Mouse (Mus musculus) lung, embryonic 14.5 days (tissue): ENCODE results near the gene Nup188. TPM values are rescaled to one million over a fixed set of nuclear protein-coding genes. Genes with fewer than 3 reads are reported as not detected.

Experiments used
- ATAC-seq: fragments of 200-750 bp; cut with Nextera tagmentation; 2 replicates; pipeline ENCODE4 v1.8.0; 2017; ENCODE audit warnings: mild to moderate bottlenecking, moderate TSS enrichment, moderate library complexity; ENCODE audit not compliant: insufficient read depth
- DNase-seq: peaks from one replicate; pipeline ENCODE4 v3.0.0-alpha.2; 2015
- H3K27ac ChIP-seq: fragments of 300-500 bp; sonication (generic); 2 replicates; pipeline ENCODE4 v1.5.1; 2014; ENCODE audit warnings: low read depth, mild to moderate bottlenecking, moderate library complexity
- H3K27me3 ChIP-seq: fragments of 300-500 bp; sonication (generic); 2 replicates; pipeline ENCODE4 v1.6.1; 2014; ENCODE audit warnings: low read length, control low read depth; ENCODE audit not compliant: insufficient read depth
- H3K36me3 ChIP-seq: fragments of 300-500 bp; sonication (generic); 2 replicates; pipeline ENCODE4 v1.6.1; 2014; ENCODE audit warnings: control low read depth; ENCODE audit not compliant: insufficient read depth
- H3K4me1 ChIP-seq: fragments of 300-500 bp; sonication (generic); 2 replicates; pipeline ENCODE4 v1.6.1; 2014; ENCODE audit warnings: antibody characterized with exemption, control low read depth; ENCODE audit not compliant: insufficient read depth
- H3K4me2 ChIP-seq: fragments of 300-500 bp; sonication (generic); 2 replicates; pipeline ENCODE4 v1.6.1; 2014; ENCODE audit warnings: mild to moderate bottlenecking
- H3K4me3 ChIP-seq: fragments of 300-500 bp; sonication (generic); 2 replicates; pipeline ENCODE4 v1.5.1; 2014; ENCODE audit warnings: low read depth, low read length
- H3K9ac ChIP-seq: fragments of 300-500 bp; sonication (generic); 2 replicates; pipeline ENCODE4 v1.6.1; 2014
- H3K9me3 ChIP-seq: fragments of 300-500 bp; sonication (generic); 2 replicates; pipeline ENCODE4 v1.6.1; 2016; ENCODE audit warnings: low read depth, low read length, control low read depth
- CTCF ChIP-seq: IDR thresholded peaks from 2 replicates; pipeline ENCODE4 v1.5.1; 2016; ENCODE audit warnings: antibody characterized with exemption, low read depth
- WGBS: fragments of 180-500 bp; shearing (Covaris S2); extraction: QIAGEN DNeasy Blood & Tissue Kit; methylation state at CpG from one replicate; pipeline ENCODE4 v1.1.7; 2014; 5-methylcytosine and 5-hydroxymethylcytosine counted together
- polyA plus RNA-seq: library from polyadenylated mRNA; unstranded; fragments of >200 nt; fragmentation: Nextera tagmentation; extraction: Ambion mirVana; gene quantifications from 2 replicates; pipeline ENCODE4 v1.2.1, GENCODE M21; 2014

The Nup188 gene
- polyA plus RNA-seq, 1 experiment from 2014 or later = 56.0 TPM

DNA sequence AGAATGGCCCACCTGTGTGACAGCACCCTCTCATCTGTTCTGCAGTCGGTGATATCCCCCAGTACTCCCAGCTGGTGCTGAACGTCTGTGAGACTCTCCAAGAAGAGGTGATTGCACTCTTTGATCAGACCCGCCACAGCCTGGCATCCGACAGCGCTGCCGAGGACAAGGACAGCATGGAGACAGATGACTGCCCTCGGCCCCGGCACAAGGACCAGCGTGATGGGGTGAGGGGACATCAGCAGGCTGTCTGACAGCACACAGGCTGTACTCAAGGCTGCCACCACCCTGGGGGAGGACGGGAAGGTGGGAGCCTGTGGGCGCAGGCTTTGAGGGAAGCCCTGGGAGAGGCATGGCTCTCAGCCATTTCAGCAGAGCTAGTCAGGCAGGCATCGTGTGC is 51.0 kb downstream of the Nup188 start:
- H3K27ac ChIP-seq = no peak overlapping the region
- no peak overlapping the region for H3K4me2 ChIP-seq
- peaks cover 98% of the 10 kb centered on the region for H3K36me3 ChIP-seq
- H3K27me3 ChIP-seq = no peaks in the 10 kb centered on the region
- H3K9me3 ChIP-seq = no peaks in the 10 kb centered on the region
- H3K4me1 ChIP-seq = no peaks in the 10 kb centered on the region
- ATAC-seq (peak; percentile 31; the same call in 1 of the 2 replicates), DNase-seq (no peak)
- WGBS = 63% methylated on average over 12 of the region's 12 CpGs
- no peak for TF ChIP-seq CTCF
- H3K4me3 ChIP-seq = no peak overlapping the region
- no peak overlapping the region for H3K9ac ChIP-seq

DNA sequence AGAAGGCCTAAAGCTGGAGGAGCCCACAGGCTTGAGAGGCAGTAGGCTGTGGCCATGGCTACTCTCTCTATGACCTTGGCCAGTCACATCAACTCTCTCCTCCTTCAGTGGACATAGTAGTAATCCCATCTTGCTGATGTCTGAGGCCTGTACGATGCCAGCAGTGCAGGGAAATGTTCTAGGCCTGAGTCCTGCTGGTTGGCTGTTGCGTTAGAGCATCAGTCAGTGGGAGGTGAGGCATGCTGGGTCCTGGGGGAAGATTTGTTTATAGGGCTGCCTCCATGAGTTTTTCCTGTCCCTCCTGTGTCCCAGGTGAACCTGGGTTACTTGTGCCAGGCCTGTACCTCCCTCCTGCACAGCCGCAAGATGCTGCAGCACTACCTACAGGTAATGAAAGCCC is 55.9 kb downstream of the Nup188 start:
- Histone ChIP-seq H3K4me1 (no peaks in the 10 kb centered on the region), H3K4me3 (no peak overlapping the region), H3K4me2 (no peak overlapping the region), H3K9me3 (no peaks in the 10 kb centered on the region), H3K36me3 (peaks cover 98% of the 10 kb centered on the region), H3K27me3 (no peaks in the 10 kb centered on the region), H3K9ac (no peak overlapping the region), H3K27ac (no peak overlapping the region)
- 96% methylated on average over 3 of the region's 3 CpGs for WGBS
- no peak for TF ChIP-seq CTCF
- DNase-seq (no peak), ATAC-seq (no peak)

GRCm38 (mm10) chr2:30342544-30342943 is 56.3 kb downstream of the Nup188 start:
- no peak for TF ChIP-seq CTCF
- H3K27me3 ChIP-seq = no peaks in the 10 kb centered on the region
- H3K4me2 ChIP-seq = no peak overlapping the region
- H3K36me3 ChIP-seq = peaks cover 98% of the 10 kb centered on the region
- ATAC-seq = no peak
- H3K27ac ChIP-seq = no peak overlapping the region
- H3K9ac ChIP-seq = no peak overlapping the region
- no peak for DNase-seq
- no peaks in the 10 kb centered on the region for H3K4me1 ChIP-seq
- no peak overlapping the region for H3K4me3 ChIP-seq
- no peaks in the 10 kb centered on the region for H3K9me3 ChIP-seq
- WGBS = 91% methylated on average over 7 of the region's 7 CpGs

GRCm38 (mm10) chr2:30343601-30344137 is 57.5 kb downstream of the Nup188 start:
- peak; percentile 24; the same call in 1 of the 2 replicates for TF ChIP-seq CTCF
- no peak overlapping the region for H3K4me3 ChIP-seq
- no peak overlapping the region for H3K27ac ChIP-seq
- no peak for ATAC-seq
- H3K9ac ChIP-seq = no peak overlapping the region
- H3K27me3 ChIP-seq = no peaks in the 10 kb centered on the region
- H3K36me3 ChIP-seq = peaks cover 95% of the 10 kb centered on the region
- 64% methylated on average over 14 of the region's 14 CpGs for WGBS
- DNase-seq = peak; percentile 42
- no peak overlapping the region for H3K4me2 ChIP-seq
- H3K9me3 ChIP-seq = no peaks in the 10 kb centered on the region
- H3K4me1 ChIP-seq = no peaks in the 10 kb centered on the region

DNA sequence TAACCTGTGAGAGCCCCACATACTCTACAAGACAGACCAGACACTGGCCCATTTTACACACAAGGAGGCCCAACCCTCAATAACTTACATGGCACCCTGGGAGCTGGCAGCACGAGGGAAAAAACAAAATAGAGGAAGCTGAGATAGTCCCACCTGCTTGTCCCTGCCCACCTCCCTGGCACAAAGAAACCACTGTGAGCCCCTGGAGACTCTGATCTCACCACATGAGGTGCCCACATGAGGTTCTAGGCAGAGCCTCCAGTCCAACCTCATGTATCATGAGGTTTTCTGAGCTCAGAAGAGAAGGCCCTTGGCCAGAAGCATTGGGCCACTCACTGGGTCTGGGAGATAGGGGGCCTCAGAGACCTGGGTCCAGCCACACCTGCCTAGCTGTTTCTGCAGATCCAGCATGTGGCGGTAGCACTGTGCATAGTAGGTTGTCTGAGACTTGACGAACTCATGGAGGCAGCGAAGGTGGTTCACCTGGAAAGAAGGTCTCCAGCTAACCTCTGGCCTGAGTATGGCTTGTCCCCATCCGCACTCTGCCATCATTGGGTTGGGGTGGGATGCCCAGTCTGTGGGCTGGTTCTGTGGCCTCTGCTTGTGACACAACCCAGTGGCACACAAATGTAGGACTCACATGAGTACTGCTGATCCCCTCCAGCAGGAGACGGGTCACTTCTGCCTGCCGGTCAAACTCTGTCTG is 59.9 kb downstream of the Nup188 start:
- 87% methylated on average over 7 of the region's 7 CpGs for WGBS
- Histone ChIP-seq H3K9me3 (no peaks in the 10 kb centered on the region), H3K4me1 (no peaks in the 10 kb centered on the region), H3K9ac (no peak overlapping the region), H3K4me3 (no peak overlapping the region), H3K36me3 (peaks cover 88% of the 10 kb centered on the region), H3K27ac (no peak overlapping the region), H3K27me3 (no peaks in the 10 kb centered on the region), H3K4me2 (no peak overlapping the region)
- no peak for DNase-seq
- no peak for TF ChIP-seq CTCF
- ATAC-seq = no peak

GRCm38 (mm10) chr2:30349196-30349595 is 63.0 kb downstream of the Nup188 start:
- no peak for ATAC-seq
- no peak for TF ChIP-seq CTCF
- Histone ChIP-seq H3K27me3 (no peaks in the 10 kb centered on the region), H3K36me3 (peaks cover 81% of the 10 kb centered on the region), H3K4me1 (no peaks in the 10 kb centered on the region), H3K4me2 (no peak overlapping the region), H3K9ac (no peak overlapping the region), H3K27ac (no peak overlapping the region), H3K4me3 (no peak overlapping the region), H3K9me3 (no peaks in the 10 kb centered on the region)
- no peak for DNase-seq
- 86% methylated on average over 6 of the region's 6 CpGs for WGBS

DNA sequence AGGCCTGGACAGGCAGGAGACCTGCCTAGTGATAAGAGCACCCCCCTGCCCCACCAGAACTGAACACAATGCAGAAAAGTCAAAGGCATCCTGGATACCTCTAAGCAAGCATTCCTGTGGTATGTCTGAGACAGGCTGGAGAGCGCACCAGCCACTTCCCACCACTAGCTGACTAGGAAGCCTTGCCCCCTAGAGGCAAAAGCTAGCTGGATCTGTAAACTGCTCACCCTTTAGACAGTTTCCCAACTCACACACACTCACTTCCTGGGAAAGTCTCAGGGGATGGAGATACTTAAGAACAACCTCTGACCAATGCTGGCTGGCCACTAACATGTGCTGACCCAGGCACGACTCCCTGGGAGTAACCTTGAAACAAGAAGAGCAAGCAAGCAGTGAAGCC is 65.0 kb downstream of the Nup188 start:
- Histone ChIP-seq H3K4me1 (no peaks in the 10 kb centered on the region), H3K27me3 (no peaks in the 10 kb centered on the region), H3K4me2 (no peak overlapping the region), H3K9ac (no peak overlapping the region), H3K9me3 (no peaks in the 10 kb centered on the region), H3K27ac (no peak overlapping the region), H3K4me3 (no peak overlapping the region), H3K36me3 (peaks cover 71% of the 10 kb centered on the region)
- TF ChIP-seq CTCF = peak; percentile 52
- ATAC-seq = no peak
- WGBS = 60% methylated on average over 2 of the region's 2 CpGs
- peak; percentile 38 for DNase-seq
